Mouse (Mus musculus): Measurements from ENCODE around the gene Acot7.

DNA sequence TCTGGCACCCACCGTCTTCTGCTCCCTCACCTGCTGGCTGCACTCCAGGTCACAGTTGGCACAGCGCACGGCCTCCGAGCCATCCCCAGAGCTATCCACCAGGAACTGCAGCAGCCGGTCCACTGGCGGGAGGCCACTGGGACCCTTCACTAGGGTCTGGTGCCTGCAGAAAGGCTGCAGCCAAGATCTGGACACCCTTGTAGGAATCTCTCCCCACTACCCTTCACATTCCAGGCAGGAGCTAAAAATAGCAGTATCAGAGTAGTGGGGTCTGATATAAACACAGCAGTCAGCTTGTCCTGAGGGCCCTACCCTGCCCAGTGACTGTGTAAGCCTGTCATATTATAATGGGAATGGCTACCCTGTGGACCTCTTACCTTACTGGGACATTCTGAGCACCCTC lies 139.7 kb downstream of the Acot7 start:
- no peak for TF ChIP-seq CTCF (IDR thresholded peaks at IDR 0.05; ENCODE audit: extremely low read depth, insufficient read depth, insufficient read length, insufficient replicate concordance)
- no peak for TF ChIP-seq POLR2A (IDR thresholded peaks at IDR 0.05; ENCODE audit: low read depth, low read length)
